Comparison of ENCODE assay signal across 8 mouse cellular contexts in genomic region chr1:72183554-72183953, GRCm38 (mm10). TPM values are rescaled to one million over a fixed set of nuclear protein-coding genes. Genes with fewer than 3 reads are reported as not detected.
DNase-seq lines count a peak whose midpoint lies in the region; ATAC-seq lines count a peak whose summit lies in the region.

No protein-coding gene starts in this region.

- H3K9ac ChIP-seq in heart, embryonic 11.5 days (ENCODE audit: low read depth, low read length): no peak overlapping the region
- H3K9ac ChIP-seq in hindbrain, embryonic 16.5 days (ENCODE audit: low read depth, low read length): no peak overlapping the region; the same call in 1 of the 2 replicates
- H3K9ac ChIP-seq in midbrain, embryonic 13.5 days (replicated peaks): no peak overlapping the region

- H3K36me3 ChIP-seq in heart, embryonic 11.5 days (ENCODE audit: control insufficient read depth, insufficient read depth, low read length): no peaks in the 10 kb centered on the region
- no peaks in the 10 kb centered on the region for H3K36me3 ChIP-seq in embryonic facial prominence, embryonic 10.5 days (replicated peaks)
- H3K36me3 ChIP-seq in hindbrain, embryonic 16.5 days (ENCODE audit: control insufficient read depth, insufficient read depth, low read length): no peaks in the 10 kb centered on the region
- no peaks in the 10 kb centered on the region for H3K36me3 ChIP-seq in midbrain, embryonic 13.5 days

- H3K4me3 ChIP-seq in heart, embryonic 11.5 days (ENCODE audit: low read depth, low read length): peak overlapping the region; percentile 27; the same call in 1 of the 2 replicates
- peak overlapping the region; percentile 44 for H3K4me3 ChIP-seq in embryonic facial prominence, embryonic 10.5 days
- H3K4me3 ChIP-seq in hindbrain, embryonic 16.5 days (ENCODE audit: low read length): no peak overlapping the region
- H3K4me3 ChIP-seq in midbrain, embryonic 13.5 days (replicated peaks): no peak overlapping the region

- ATAC-seq in heart, embryonic 11.5 days (replicated peaks; ENCODE audit: insufficient number of reproducible peaks, low FRiP score, low TSS enrichment): no peak
- ATAC-seq in hindbrain, embryonic 16.5 days: peak; percentile 60
- peak; percentile 32 for ATAC-seq in midbrain, embryonic 13.5 days

- no peak for DNase-seq in heart, postnatal 14 days
- no peak for DNase-seq in embryonic facial prominence, embryonic 10.5 days (ENCODE audit: low spot score)
- no peak for DNase-seq in retina, postnatal 1 day
- no peak for DNase-seq in T-cell, adult 2 months (ENCODE audit: low spot score)
- DNase-seq in urinary bladder, postnatal 4 days (ENCODE audit: low spot score in 2 of 2): no peak

- H3K27me3 ChIP-seq in heart, embryonic 11.5 days (ENCODE audit: control insufficient read depth, insufficient read depth, low read length): no peaks in the 10 kb centered on the region
- H3K27me3 ChIP-seq in embryonic facial prominence, embryonic 10.5 days (replicated peaks; ENCODE audit: low read depth, poor library complexity, severe bottlenecking): no peaks in the 10 kb centered on the region
- H3K27me3 ChIP-seq in hindbrain, embryonic 16.5 days (replicated peaks; ENCODE audit: control insufficient read depth, insufficient read depth, low read length): no peaks in the 10 kb centered on the region
- H3K27me3 ChIP-seq in midbrain, embryonic 13.5 days: no peaks in the 10 kb centered on the region

- intact Hi-C loops in heart, postnatal 14 days (cut with DNase I): no loop called here

- peak overlapping the region; percentile 60 for H3K4me2 ChIP-seq in heart, embryonic 11.5 days
- peak overlapping the region; percentile 56 for H3K4me2 ChIP-seq in hindbrain, embryonic 16.5 days (ENCODE audit: low read length)
- H3K4me2 ChIP-seq in midbrain, embryonic 13.5 days (replicated peaks): peak overlapping the region; percentile 50

- H3K4me1 ChIP-seq in heart, embryonic 11.5 days (ENCODE audit: control insufficient read depth, insufficient read depth, low read length): peaks cover 4% of the 10 kb centered on the region; the same call in 1 of the 2 replicates
- H3K4me1 ChIP-seq in embryonic facial prominence, embryonic 10.5 days: peaks cover 18% of the 10 kb centered on the region
- peaks cover 3% of the 10 kb centered on the region for H3K4me1 ChIP-seq in hindbrain, embryonic 16.5 days (ENCODE audit: control insufficient read depth, insufficient read depth, low read depth, low read length)
- peaks cover 15% of the 10 kb centered on the region for H3K4me1 ChIP-seq in midbrain, embryonic 13.5 days (replicated peaks)

- no peak overlapping the region for H3K27ac ChIP-seq in heart, embryonic 11.5 days (ENCODE audit: low read depth, low read length)
- 0 out of 2 replicates have a peak overlapping the region, but pooled peaks have one; percentile 30 for H3K27ac ChIP-seq in embryonic facial prominence, embryonic 10.5 days (replicated peaks)
- no peak overlapping the region for H3K27ac ChIP-seq in hindbrain, embryonic 16.5 days (ENCODE audit: low read depth, low read length)
- H3K27ac ChIP-seq in midbrain, embryonic 13.5 days: no peak overlapping the region

- no peaks in the 10 kb centered on the region for H3K9me3 ChIP-seq in heart, embryonic 11.5 days (replicated peaks; ENCODE audit: control insufficient read depth, low read length)
- no peaks in the 10 kb centered on the region for H3K9me3 ChIP-seq in embryonic facial prominence, embryonic 10.5 days
- no peaks in the 10 kb centered on the region for H3K9me3 ChIP-seq in hindbrain, embryonic 16.5 days (ENCODE audit: control insufficient read depth, low read length)
- H3K9me3 ChIP-seq in midbrain, embryonic 13.5 days: no peaks in the 10 kb centered on the region

- WGBS in heart, embryonic 11.5 days (ENCODE audit: insufficient replicate concordance): 49% methylated on average over 6 of the region's 6 CpGs
- 60% methylated on average over 6 of the region's 6 CpGs for WGBS in embryonic facial prominence, embryonic 10.5 days
- 50% methylated on average over 6 of the region's 6 CpGs for WGBS in hindbrain, embryonic 16.5 days
- 59% methylated on average over 6 of the region's 6 CpGs for WGBS in midbrain, embryonic 13.5 days

RNA-seq across cellular contexts. Expression of gene Mreg, which starts 28.6 kb away (rescaled TPM):
- 4.8 and 4.9 TPM in 2 replicates for polyA plus RNA-seq in heart, embryonic 11.5 days (2014; fragmentation: Nextera tagmentation; extraction: Ambion mirVana)
- 10 to 100 TPM; 23.7 to 26.0 TPM for total RNA-seq in heart, postnatal 14 days (2021)
- 20.3 and 21.1 TPM in 2 replicates for polyA plus RNA-seq in embryonic facial prominence, embryonic 10.5 days (2016; fragmentation: Nextera tagmentation; extraction: Ambion mirVana)
- 2.2 and 2.7 TPM in 2 replicates for polyA plus RNA-seq in hindbrain, embryonic 16.5 days (2015; fragmentation: Nextera tagmentation; extraction: Ambion mirVana)
- polyA plus RNA-seq in midbrain, embryonic 13.5 days (2015; fragmentation: Nextera tagmentation; extraction: Ambion mirVana): 1.4 and 1.8 TPM in 2 replicates

Comparison
In these comparisons a context has a peak if more than half of its experiments do, and no peak if none do; other contexts are left out.
1. H3K4me3 ChIP-seq: peak in heart, embryonic 11.5 days (single experiment) and embryonic facial prominence, embryonic 10.5 days (single experiment); none in hindbrain, embryonic 16.5 days (single experiment) and midbrain, embryonic 13.5 days (single experiment).
2. Peak in every context shown above with its lines, with median percentiles within 50 percentile points of each other: H3K4me2 ChIP-seq.